ENCODE assay signal across 8 mouse cellular contexts in genomic region chr2:165885951-165886320, GRCm38 (mm10). TPM values are rescaled to one million over a fixed set of nuclear protein-coding genes. Genes with fewer than 3 reads are reported as not detected.
DNase-seq lines count a peak whose midpoint lies in the region; ATAC-seq and TF ChIP-seq lines count a peak whose summit lies in the region.

No protein-coding gene starts in this region.

- no peak for ATAC-seq in hindbrain, postnatal 0 days
- ATAC-seq in liver, postnatal 0 days: no peak
- ATAC-seq in erythroid progenitor cell, adult 5-6 weeks (replicated peaks; ENCODE audit: low FRiP score, poor library complexity, severe bottlenecking): no peak

- TF ChIP-seq POLR2A in MEL (IDR thresholded peaks at IDR 0.05; ENCODE audit: control insufficient read depth in 1 of 2, insufficient read depth in 1 of 2, low read depth in 1 of 2, low read length in 2 of 2, poor library complexity in 1 of 2): no peak

- no peak overlapping the region for H3K4me3 ChIP-seq in gastrocnemius, adult 2 months
- H3K4me3 ChIP-seq in MEL (ENCODE audit: control insufficient read depth in 1 of 2, insufficient read depth in 1 of 2, low read depth in 2 of 2, low read length in 2 of 2): peak overlapping the region; percentile 10 to 51; a peak in 3 of 4 replicates
- H3K4me3 ChIP-seq in hindbrain, postnatal 0 days (ENCODE audit: low read length): no peak overlapping the region
- H3K4me3 ChIP-seq in liver, postnatal 0 days (ENCODE audit: low read depth, low read length): no peak overlapping the region

- intact Hi-C loops in gastrocnemius, adult 2 months (cut with DNase I): no loop called here

- no peak overlapping the region for H3K4me2 ChIP-seq in hindbrain, postnatal 0 days (ENCODE audit: low read depth, low read length)
- peak overlapping the region; percentile 85; the same call in 1 of the 2 replicates for H3K4me2 ChIP-seq in liver, postnatal 0 days (ENCODE audit: low read depth, low read length)

- DNase-seq in gastrocnemius, adult 2 months: no peak
- no peak for DNase-seq in gastrocnemius, adult 8-10 months (ENCODE audit: low spot score in 2 of 2)
- DNase-seq in MEL (ENCODE audit: low read depth, low spot score): no peak
- DNase-seq in hindbrain, postnatal 0 days (ENCODE audit: low spot score): no peak
- no peak for DNase-seq in liver, postnatal 0 days
- DNase-seq in left cerebral cortex, adult 8-10 months (ENCODE audit: low spot score in 2 of 2): no peak
- DNase-seq in cerebellum, adult 11-12 months: no peak

- peaks cover 0 to 60% of the 10 kb centered on the region in 2 experiments; a peak in 2 of 4 replicates for H3K36me3 ChIP-seq in MEL (ENCODE audit: control insufficient read depth in 1 of 2, insufficient read depth in 2 of 2, low read length in 2 of 2)
- no peaks in the 10 kb centered on the region for H3K36me3 ChIP-seq in hindbrain, postnatal 0 days (ENCODE audit: insufficient read depth, low read length)
- no peaks in the 10 kb centered on the region for H3K36me3 ChIP-seq in liver, postnatal 0 days (replicated peaks; ENCODE audit: insufficient read depth, low read length)

- TF ChIP-seq CTCF in gastrocnemius, adult 2 months (IDR thresholded peaks at IDR 0.05): no peak
- TF ChIP-seq CTCF in MEL (IDR thresholded peaks at IDR 0.05 in 2 of 3, conservative IDR thresholded peaks at IDR 0.05 in 1 of 3; ENCODE audit: control insufficient read depth in 1 of 3, insufficient read depth in 1 of 3, low read depth in 2 of 3, low read length in 3 of 3, poor library complexity in 1 of 3, severe bottlenecking in 1 of 3): no peak
- no peak for TF ChIP-seq CTCF in hindbrain, postnatal 0 days (IDR thresholded peaks at IDR 0.05; ENCODE audit: low read depth)
- no peak for TF ChIP-seq CTCF in liver, postnatal 0 days (IDR thresholded peaks at IDR 0.05; ENCODE audit: low read depth)

- no peak for TF ChIP-seq RAD21 in MEL (IDR thresholded peaks at IDR 0.05; ENCODE audit: low read depth, low read length)

- WGBS in hindbrain, postnatal 0 days: 18% methylated on average over 4 of the region's 4 CpGs
- 31% methylated on average over 4 of the region's 4 CpGs for WGBS in liver, postnatal 0 days (ENCODE audit: insufficient replicate concordance)

- H3K27ac ChIP-seq in gastrocnemius, adult 2 months: peak overlapping the region; percentile 98
- peak overlapping the region; percentile 100 for H3K27ac ChIP-seq in MEL (ENCODE audit: control insufficient read depth, low read depth, low read length)
- H3K27ac ChIP-seq in hindbrain, postnatal 0 days: peak overlapping the region; percentile 100
- H3K27ac ChIP-seq in liver, postnatal 0 days (ENCODE audit: low read depth): peak overlapping the region; percentile 100

- peaks cover 28 to 69% of the 10 kb centered on the region in 2 experiments for H3K4me1 ChIP-seq in MEL (ENCODE audit: control insufficient read depth in 1 of 2, insufficient read depth in 2 of 2, low read length in 2 of 2)
- peaks cover 64% of the 10 kb centered on the region for H3K4me1 ChIP-seq in hindbrain, postnatal 0 days (ENCODE audit: insufficient read depth, low read length)
- H3K4me1 ChIP-seq in liver, postnatal 0 days (ENCODE audit: insufficient read depth): peaks cover 92% of the 10 kb centered on the region

- H3K9me3 ChIP-seq in MEL (replicated peaks; ENCODE audit: insufficient read depth, low read length): no peaks in the 10 kb centered on the region
- H3K9me3 ChIP-seq in hindbrain, postnatal 0 days (ENCODE audit: low read length): no peaks in the 10 kb centered on the region
- no peaks in the 10 kb centered on the region for H3K9me3 ChIP-seq in liver, postnatal 0 days (ENCODE audit: low read length)

- TF ChIP-seq EP300 in MEL (IDR thresholded peaks at IDR 0.05; ENCODE audit: low read depth in 1 of 2, low read length in 2 of 2): no peak
- TF ChIP-seq EP300 in liver, postnatal 0 days (IDR thresholded peaks at IDR 0.05; ENCODE audit: low read depth): no peak

- no peaks in the 10 kb centered on the region for H3K27me3 ChIP-seq in MEL (ENCODE audit: control insufficient read depth in 1 of 2, insufficient read depth in 2 of 2, low read length in 2 of 2)
- no peaks in the 10 kb centered on the region for H3K27me3 ChIP-seq in hindbrain, postnatal 0 days (ENCODE audit: insufficient read depth, low read length)
- H3K27me3 ChIP-seq in liver, postnatal 0 days (ENCODE audit: insufficient read depth, low read length): no peaks in the 10 kb centered on the region

- H3K9ac ChIP-seq in MEL (ENCODE audit: control insufficient read depth, low read depth, low read length, poor library complexity, severe bottlenecking): peak overlapping the region; percentile 97
- 0 out of 2 replicates have a peak overlapping the region, but pooled peaks have one; percentile 9 for H3K9ac ChIP-seq in hindbrain, postnatal 0 days (replicated peaks; ENCODE audit: low read length)
- H3K9ac ChIP-seq in liver, postnatal 0 days (replicated peaks): peak overlapping the region; percentile 85

- peaks cover 73% of the 10 kb centered on the region for H3K79me2 ChIP-seq in MEL (ENCODE audit: control insufficient read depth, insufficient read depth, low read length, poor library complexity)

TF ChIP-seq in MEL, 35 proteins besides CTCF, POLR2A, EP300 and RAD21:
- TF ChIP-seq ZKSCAN1 (IDR thresholded peaks at IDR 0.05; ENCODE audit: low read depth, low read length) (no peak), CHD1 (IDR thresholded peaks at IDR 0.05; ENCODE audit: low read depth, low read length) (0 out of 2 replicates have a peak, but pooled peaks have one; percentile 2)

RNA-seq across cellular contexts. Expression of gene Zmynd8, which starts 12.9 kb away (rescaled TPM):
- 10 to 100 TPM; 13.1 to 23.3 TPM for total RNA-seq in gastrocnemius, adult 2 months (2021)
- 10 to 100 TPM; 11.4 to 14.4 (median 13.5) TPM for total RNA-seq in gastrocnemius, adult 8-10 months (2022)
- 30.3 and 37.3 TPM in 2 replicates for total RNA-seq in MEL (2012; rRNA removed)
- polyA plus RNA-seq in MEL (2012; ENCODE audit: insufficient read depth in 1 of 2, insufficient read length in 2 of 2, low read depth in 1 of 2, low replicate concordance in 2 of 2, missing spikeins in 1 of 2): 10 to 100 TPM; 41.6 to 89.2 TPM
- 46.6 and 46.8 TPM in 2 replicates for total RNA-seq in hindbrain, postnatal 0 days (2014; rRNA removed)
- polyA plus RNA-seq in hindbrain, postnatal 0 days (2015; fragmentation: Nextera tagmentation; extraction: Ambion mirVana): 53.0 and 56.9 TPM in 2 replicates
- 16.9 and 21.9 TPM in 2 replicates for polyA plus RNA-seq in liver, postnatal 0 days (2015; fragmentation: Nextera tagmentation; extraction: Ambion mirVana)
- total RNA-seq in erythroid progenitor cell, adult 5-6 weeks (2015; ENCODE audit: low replicate concordance): 55.3 and 129 TPM in 2 replicates
- total RNA-seq in erythroid progenitor cell, adult 5-6 weeks (2017; ENCODE audit: low replicate concordance): 59.5 and 85.9 TPM in 2 replicates
- 100 to 1,000 TPM; 105 to 132 (median 130) TPM for total RNA-seq in left cerebral cortex, adult 8-10 months (2022)

Comparison
In these comparisons a context has a peak if more than half of its experiments do, and no peak if none do; other contexts are left out.
1. H3K4me3 ChIP-seq: peak in MEL (2 of 2); none in gastrocnemius, adult 2 months (single experiment), hindbrain, postnatal 0 days (single experiment) and liver, postnatal 0 days (single experiment).
2. H3K9ac ChIP-seq: peak in every context shown above with its lines; median percentile 97 in MEL; 85 in liver, postnatal 0 days; 9 in hindbrain, postnatal 0 days.
3. Peak in every context shown above with its lines, with median percentiles within 50 percentile points of each other: H3K27ac ChIP-seq.